Mouse (Mus musculus): ENCODE results near the gene Grin3b. TPM values are rescaled to one million over a fixed set of nuclear protein-coding genes. Genes with fewer than 3 reads are reported as not detected.

The Grin3b gene
- total RNA-seq, 2 experiments from 2014 or later = 0.25 to 0.28 TPM

DNA sequence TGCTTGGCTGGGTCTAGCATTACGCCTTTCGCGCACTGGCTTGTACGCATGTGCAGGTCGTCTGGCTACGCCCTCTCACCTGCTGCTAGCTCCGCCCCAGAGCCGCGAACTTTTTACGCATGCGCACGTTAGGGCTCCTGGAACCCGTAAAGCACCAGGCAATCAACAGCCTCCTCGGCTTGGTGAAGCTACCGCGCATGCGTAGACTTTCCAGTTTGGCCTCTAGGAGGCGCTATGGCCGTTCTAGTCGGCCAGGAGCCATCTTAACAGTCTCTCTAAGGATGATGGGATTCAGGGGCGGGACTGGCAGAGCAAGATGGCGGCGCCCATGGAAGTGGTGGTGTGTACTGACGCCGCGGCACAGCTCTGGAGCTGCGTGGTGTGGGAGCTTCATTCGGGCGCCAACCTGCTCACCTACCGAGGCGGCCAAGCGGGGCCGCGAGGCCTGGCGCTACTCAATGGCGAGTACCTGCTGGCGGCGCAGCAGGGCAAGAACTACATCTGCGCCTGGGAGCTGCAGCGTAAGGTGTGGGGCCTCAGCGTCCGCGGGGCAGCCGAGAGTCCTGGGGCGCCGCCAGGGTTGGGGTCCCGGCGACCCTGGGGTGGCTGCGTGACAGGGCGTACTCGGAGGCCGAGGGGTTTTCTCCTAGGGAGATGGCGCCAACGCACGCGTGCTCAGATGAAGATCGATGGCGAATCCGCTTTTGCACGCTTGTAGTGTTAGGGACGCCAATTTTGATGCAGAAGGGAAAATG lies 10.5 kb upstream of the Grin3b start, which contains the start of gene Wdr18:
TSS of gene Wdr18 (plus strand) at position 306 of the 755 bp plus-strand sequence.
- DNase-seq = peak; percentile 99
- Histone ChIP-seq H3K4me3 (peak within 1 kb of the TSS; percentile 93), H3K27ac (peak within 1 kb of the TSS; percentile 90)
- intact Hi-C loops (cut with DNase I) = loop anchor here (1.0 to 5.0 kb wide), 3 partner anchors 21 to 123 kb away; no protein-coding TSS in a partner anchor
- peak; percentile 91 for TF ChIP-seq CTCF (IDR thresholded peaks at IDR 0.05)

DNA sequence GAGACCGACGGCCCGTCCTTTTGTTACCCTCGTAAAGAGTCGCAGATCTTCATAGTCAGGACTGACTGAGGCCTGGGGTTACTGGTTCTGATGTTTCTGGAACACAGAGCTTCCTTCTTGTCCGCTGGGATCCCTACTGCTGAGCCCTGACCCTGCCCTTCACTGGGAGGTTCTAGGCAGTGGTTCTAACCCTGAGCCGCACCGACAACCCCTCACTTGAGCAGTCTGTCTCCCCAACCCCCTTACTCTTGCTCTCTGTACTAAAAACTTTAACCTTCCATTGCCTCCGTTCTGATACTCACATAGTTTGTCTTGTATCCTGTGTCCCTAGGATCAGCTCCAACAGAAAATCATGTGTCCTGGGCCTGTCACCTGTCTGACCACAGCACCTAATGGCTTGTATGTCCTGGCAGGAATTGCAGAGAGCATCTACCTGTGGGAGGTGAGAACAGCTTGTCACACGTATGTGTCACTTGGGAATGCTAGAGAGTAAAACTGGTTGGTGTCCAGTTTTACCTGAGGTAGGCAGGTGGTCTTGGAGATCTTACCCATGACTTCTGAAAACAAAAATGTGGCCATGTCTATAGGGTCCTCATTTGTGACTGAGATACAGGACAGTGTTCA lies 9.7 kb upstream of the Grin3b start:
- no peak for DNase-seq
- H3K4me3 ChIP-seq = peak overlapping the region; percentile 93
- TF ChIP-seq CTCF (IDR thresholded peaks at IDR 0.05) = no peak
- intact Hi-C loops (cut with DNase I) = loop anchor here (1.0 kb wide), 1 partner anchor 21 kb away; no protein-coding TSS in a partner anchor
- H3K27ac ChIP-seq = peak overlapping the region; percentile 90; the same call in 1 of the 2 replicates

DNA sequence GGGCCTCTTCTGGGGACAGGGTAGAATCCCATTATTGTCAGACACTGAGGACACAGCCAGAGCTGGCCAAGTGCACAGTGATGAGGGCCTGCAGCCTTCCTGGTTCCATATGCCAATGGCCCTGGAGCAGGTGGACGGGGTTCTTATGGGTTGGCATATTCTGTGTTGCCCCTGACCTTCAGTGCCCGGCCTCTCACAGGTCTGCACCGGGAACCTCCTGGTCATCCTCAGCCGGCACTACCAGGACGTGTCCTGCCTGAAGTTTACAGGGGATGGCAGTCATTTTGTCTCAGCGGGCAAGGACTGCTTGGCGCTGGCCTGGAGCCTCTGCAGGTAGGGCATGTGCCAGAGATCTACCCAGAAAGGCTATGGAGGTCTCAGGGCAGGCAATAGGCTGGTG lies 5.8 kb upstream of the Grin3b start:
- intact Hi-C loops (cut with DNase I) = no loop called here
- no peak for DNase-seq
- Histone ChIP-seq H3K27ac (no peak overlapping the region), H3K4me3 (no peak overlapping the region)
- TF ChIP-seq CTCF (IDR thresholded peaks at IDR 0.05) = no peak

DNA sequence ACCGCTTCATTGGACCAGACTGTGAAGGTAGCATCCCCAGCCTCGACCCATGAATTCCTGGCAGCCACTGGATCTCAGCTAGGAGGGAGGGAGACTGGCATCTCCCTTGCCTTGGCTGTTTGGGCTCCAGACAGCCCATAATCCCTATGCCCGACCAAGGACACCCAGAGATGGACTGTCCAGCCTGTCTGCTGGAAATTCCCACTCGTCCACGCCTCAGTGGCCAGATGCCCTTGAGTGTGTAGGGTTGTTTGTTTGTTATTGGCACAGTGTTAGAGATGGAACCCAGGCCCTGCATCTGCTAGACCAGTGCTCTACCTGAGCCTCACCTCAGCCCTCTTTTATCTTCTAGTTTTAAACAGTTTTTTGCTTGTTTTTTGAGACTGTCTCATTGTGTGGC lies 5.2 kb upstream of the Grin3b start:
- intact Hi-C loops (cut with DNase I) = no loop called here

GRCm38 (mm10) chr10:79966886-79967400 lies 3.6 kb upstream of the Grin3b start:
- Histone ChIP-seq H3K27ac (peak overlapping the region; percentile 75), H3K4me3 (no peak overlapping the region)
- intact Hi-C loops (cut with DNase I) = no loop called here
- DNase-seq = peak; percentile 71
- TF ChIP-seq CTCF (IDR thresholded peaks at IDR 0.05) = no peak

More for the DNA sequence above, 5.2 kb upstream of the Grin3b start:
- no peak overlapping the region for H3K4me3 ChIP-seq
- no peak for DNase-seq
- no peak overlapping the region for H3K27ac ChIP-seq
- no peak for TF ChIP-seq CTCF (IDR thresholded peaks at IDR 0.05)

DNA sequence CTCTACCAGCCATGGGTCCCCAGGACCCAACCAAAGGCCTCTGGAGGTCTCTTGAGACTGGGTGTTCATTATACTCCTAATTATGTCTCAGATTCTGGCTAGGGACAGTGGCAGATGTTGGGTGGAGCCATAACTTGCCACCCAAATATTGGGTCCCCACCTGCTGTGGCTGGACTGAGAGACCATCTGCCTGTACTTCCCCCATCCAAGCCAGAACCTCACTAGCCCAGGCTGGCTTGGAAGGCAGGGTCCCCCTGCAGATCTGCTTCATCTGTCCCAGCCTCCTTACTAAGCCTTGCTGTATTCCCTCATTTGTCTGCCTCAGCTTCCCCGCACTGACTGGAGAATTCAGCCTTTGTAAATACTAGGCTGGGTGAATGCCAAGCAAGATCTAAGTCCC lies 2.3 kb upstream of the Grin3b start:
- intact Hi-C loops (cut with DNase I) = no loop called here
- Histone ChIP-seq H3K4me3 (no peak overlapping the region), H3K27ac (no peak overlapping the region)
- DNase-seq = no peak
- no peak for TF ChIP-seq CTCF (IDR thresholded peaks at IDR 0.05)

GRCm38 (mm10) chr10:79969124-79969568 lies 1.4 kb upstream of the Grin3b start:
- intact Hi-C loops (cut with DNase I) = no loop called here
- TF ChIP-seq CTCF (IDR thresholded peaks at IDR 0.05) = no peak
- DNase-seq = no peak
- Histone ChIP-seq H3K27ac (no peak overlapping the region), H3K4me3 (no peak overlapping the region)

GRCm38 (mm10) chr10:79971183-79971497 lies 625 bp downstream of the Grin3b start:
- H3K27ac ChIP-seq = no peak overlapping the region
- TF ChIP-seq CTCF (IDR thresholded peaks at IDR 0.05) = no peak
- H3K4me3 ChIP-seq = peak overlapping the region; percentile 50
- DNase-seq = no peak
- intact Hi-C loops (cut with DNase I) = no loop called here

DNA sequence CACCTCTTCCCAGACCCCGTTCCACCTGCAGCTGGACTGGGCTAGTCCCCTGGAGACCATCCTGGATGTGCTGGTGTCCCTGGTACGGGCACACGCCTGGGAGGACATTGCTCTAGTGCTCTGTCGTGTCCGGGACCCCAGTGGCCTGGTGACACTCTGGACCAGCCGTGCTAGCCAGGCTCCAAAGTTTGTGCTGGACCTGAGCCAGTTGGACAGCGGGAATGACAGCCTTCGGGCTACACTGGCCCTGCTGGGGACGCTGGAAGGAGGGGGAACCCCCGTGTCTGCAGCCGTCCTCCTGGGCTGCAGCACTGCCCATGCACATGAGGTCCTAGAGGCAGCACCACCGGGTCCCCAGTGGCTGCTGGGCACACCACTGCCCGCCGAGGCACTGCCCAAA lies 2.3 kb downstream of the Grin3b start:
- Histone ChIP-seq H3K27ac (no peak overlapping the region), H3K4me3 (no peak overlapping the region)
- intact Hi-C loops (cut with DNase I) = no loop called here
- peak; percentile 64 for DNase-seq
- no peak for TF ChIP-seq CTCF (IDR thresholded peaks at IDR 0.05)

DNA sequence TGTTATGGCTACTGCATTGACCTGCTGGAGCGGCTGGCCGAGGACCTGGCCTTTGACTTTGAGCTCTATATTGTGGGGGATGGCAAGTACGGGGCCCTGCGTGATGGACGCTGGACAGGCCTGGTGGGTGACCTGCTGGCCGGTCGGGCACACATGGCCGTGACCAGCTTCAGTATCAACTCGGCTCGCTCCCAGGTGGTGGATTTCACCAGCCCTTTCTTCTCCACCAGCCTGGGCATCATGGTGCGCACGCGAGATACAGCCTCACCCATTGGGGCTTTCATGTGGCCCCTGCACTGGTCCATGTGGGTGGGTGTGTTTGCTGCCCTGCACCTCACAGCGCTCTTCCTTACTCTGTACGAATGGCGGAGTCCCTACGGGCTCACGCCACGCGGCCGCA lies 3.6 kb downstream of the Grin3b start:
- Histone ChIP-seq H3K4me3 (no peak overlapping the region), H3K27ac (no peak overlapping the region; the same call in 1 of the 2 replicates)
- intact Hi-C loops (cut with DNase I) = no loop called here
- TF ChIP-seq CTCF (IDR thresholded peaks at IDR 0.05) = no peak
- no peak for DNase-seq

GRCm38 (mm10) chr10:79974668-79975067 lies 4.2 kb downstream of the Grin3b start:
- intact Hi-C loops (cut with DNase I) = no loop called here
- TF ChIP-seq CTCF (IDR thresholded peaks at IDR 0.05) = no peak
- no peak for DNase-seq
- H3K4me3 ChIP-seq = no peak overlapping the region
- H3K27ac ChIP-seq = no peak overlapping the region

DNA sequence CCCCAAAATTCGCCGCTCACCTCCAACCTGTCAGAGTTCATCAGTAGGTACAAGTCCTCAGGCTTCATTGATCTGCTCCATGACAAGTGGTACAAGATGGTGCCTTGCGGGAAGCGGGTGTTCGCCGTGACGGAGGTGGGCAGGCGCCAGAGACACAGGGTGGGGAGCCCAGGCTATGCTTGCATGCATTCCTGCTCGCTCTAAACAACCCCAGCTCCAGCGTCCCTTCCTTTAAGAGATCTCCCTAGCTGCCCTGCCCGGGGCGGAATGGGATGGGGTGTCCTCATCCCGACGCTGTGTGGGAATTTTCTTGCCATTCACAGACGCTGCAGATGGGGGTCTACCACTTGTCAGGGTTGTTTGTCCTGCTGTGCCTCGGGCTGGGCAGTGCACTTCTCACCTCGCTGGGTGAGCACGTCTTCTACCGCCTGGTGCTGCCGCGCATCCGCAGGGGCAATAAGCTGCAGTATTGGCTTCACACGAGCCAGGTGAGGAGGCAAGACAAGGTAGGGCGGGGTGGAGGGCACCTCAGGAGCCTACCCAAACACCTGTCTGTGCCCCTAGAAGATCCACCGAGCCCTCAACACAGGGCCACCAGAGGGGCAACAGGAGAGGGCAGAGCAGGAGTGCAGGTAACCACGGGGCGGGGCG lies 5.7 kb downstream of the Grin3b start:
- H3K4me3 ChIP-seq = no peak overlapping the region
- no peak for TF ChIP-seq CTCF (IDR thresholded peaks at IDR 0.05)
- intact Hi-C loops (cut with DNase I) = no loop called here
- DNase-seq = no peak
- H3K27ac ChIP-seq = no peak overlapping the region

- DNase-seq = no peak
- intact Hi-C loops (cut with DNase I) = no loop called here
- Histone ChIP-seq H3K27ac (no peak overlapping the region), H3K4me3 (no peak overlapping the region)
- no peak for TF ChIP-seq CTCF (IDR thresholded peaks at IDR 0.05)
Observed at GRCm38 (mm10) chr10:79976722-79977107, 6.2 kb downstream of the Grin3b start.

All from gastrocnemius, adult 2 months (tissue).